Mouse (Mus musculus) CH12.LX (cell line): ENCODE data around the gene Rbm47. TPM values are rescaled to one million over a fixed set of nuclear protein-coding genes. Genes with fewer than 3 reads are reported as not detected.
A peak's percentile ranks its signal among the peaks of the same experiment; 100 is the strongest.

ENCODE experiments used
- DNase-seq: peaks from one replicate; pipeline ENCODE4 v3.0.0-alpha.2; 2013; ENCODE audit errors: extremely low read depth
- H3K27ac ChIP-seq: 2 replicates; pipeline ENCODE4 v1.5.1; 2012; ENCODE audit warnings: low read depth, mild to moderate bottlenecking, control low read depth, moderate library complexity; ENCODE audit not compliant: insufficient read depth
- H3K27me3 ChIP-seq: replicated peaks from 2 replicates; pipeline ENCODE3; 2012; ENCODE audit warnings: inconsistent platforms
- H3K36me3 ChIP-seq, 2 experiments: replicated peaks in 1 of 2; 2 replicates each; pipeline versions ENCODE3 to v1.6.1; 2012; ENCODE audit warnings: inconsistent platforms in 1 of 2, low read length in 1 of 2, mild to moderate bottlenecking in 1 of 2, mixed read lengths in 1 of 2, moderate library complexity in 1 of 2; ENCODE audit not compliant: control insufficient read depth in 1 of 2, insufficient read depth in 1 of 2
- H3K4me1 ChIP-seq, 2 experiments: 2 replicates each; pipeline ENCODE4 v1.6.1; 2012; ENCODE audit warnings: inconsistent platforms in 1 of 2, moderate library complexity in 1 of 2; ENCODE audit not compliant: insufficient read depth in 2 of 2, control insufficient read depth in 1 of 2
- H3K4me2 ChIP-seq: 2 replicates; pipeline ENCODE4 v1.6.1; 2012; ENCODE audit warnings: low read depth, mild to moderate bottlenecking, control low read depth; ENCODE audit not compliant: poor library complexity, insufficient read depth, severe bottlenecking
- H3K4me3 ChIP-seq, 3 experiments: fragments of 150-350 bp in 1 of 3; sonication (generic) in 1 of 3; replicated peaks in 1 of 3; 2 replicates each; pipeline versions ENCODE3 to v1.5.1; 2011 to 2012; ENCODE audit warnings: low read depth in 2 of 3, low read length in 2 of 3, mild to moderate bottlenecking in 2 of 3, moderate library complexity in 2 of 3, control low read depth in 1 of 3, improper control_type of control experiment in 1 of 3, inconsistent platforms in 1 of 3, mixed read lengths in 1 of 3; ENCODE audit not compliant: poor library complexity in 1 of 3
- H3K79me2 ChIP-seq: replicated peaks from 2 replicates; pipeline ENCODE4 v1.6.1; 2012; ENCODE audit warnings: mild to moderate bottlenecking, moderate library complexity; ENCODE audit not compliant: control insufficient read depth, poor library complexity, insufficient read depth, severe bottlenecking; ENCODE audit errors: extremely low read depth
- H3K9ac ChIP-seq: 2 replicates; pipeline ENCODE4 v1.6.1; 2012; ENCODE audit warnings: low read depth, mild to moderate bottlenecking, control low read depth, moderate library complexity; ENCODE audit not compliant: insufficient read depth
- H3K9me3 ChIP-seq: replicated peaks from 2 replicates; pipeline ENCODE3; 2012; ENCODE audit warnings: low read length, inconsistent platforms, mixed read lengths
- CHD1 ChIP-seq: IDR thresholded peaks from 2 replicates; pipeline ENCODE4 v1.6.1; 2012; ENCODE audit warnings: low read depth, low read length, improper control_type of control experiment, inconsistent platforms
- CHD2 ChIP-seq: IDR thresholded peaks from 2 replicates; pipeline ENCODE4 v1.6.1; 2011; ENCODE audit warnings: low read length, improper control_type of control experiment
- CTCF ChIP-seq, 2 experiments: IDR thresholded peaks in 1 of 2; conservative IDR thresholded peaks in 1 of 2; 2 replicates each; pipeline ENCODE4 v1.5.1; 2011 to 2012; ENCODE audit warnings: low read depth in 2 of 2, low read length in 2 of 2, improper control_type of control experiment in 1 of 2, inconsistent platforms in 1 of 2, mild to moderate bottlenecking in 1 of 2, moderate library complexity in 1 of 2
- ELF1 ChIP-seq: IDR thresholded peaks from 2 replicates; pipeline ENCODE4 v1.6.1; 2014; ENCODE audit warnings: low read depth, mild to moderate bottlenecking, inconsistent platforms, low read length, improper control_type of control experiment
- ETS1 ChIP-seq: conservative IDR thresholded peaks from 2 replicates; pipeline ENCODE4 v1.6.1; 2012; ENCODE audit warnings: low read depth, mild to moderate bottlenecking, inconsistent platforms, low read length, improper control_type of control experiment, moderate library complexity
- IRF4 ChIP-seq: IDR thresholded peaks from 2 replicates; pipeline ENCODE4 v1.6.1; 2014; ENCODE audit warnings: low read depth, mild to moderate bottlenecking, inconsistent platforms, low read length, improper control_type of control experiment
- JUND ChIP-seq: conservative IDR thresholded peaks from 2 replicates; pipeline ENCODE4 v1.6.1; 2011; ENCODE audit warnings: low read depth, low read length, improper control_type of control experiment
- MAFK ChIP-seq: IDR thresholded peaks from 2 replicates; pipeline ENCODE4 v1.6.1; 2011; ENCODE audit warnings: low read length, improper control_type of control experiment; ENCODE audit not compliant: insufficient replicate concordance
- MAZ ChIP-seq: IDR thresholded peaks from 2 replicates; pipeline ENCODE4 v1.6.1; 2012; ENCODE audit warnings: low read depth, mild to moderate bottlenecking, inconsistent platforms, low read length, improper control_type of control experiment, moderate library complexity
- MXI1 ChIP-seq: IDR thresholded peaks from 2 replicates; pipeline ENCODE4 v1.6.1; 2011; ENCODE audit warnings: mild to moderate bottlenecking, low read depth, low read length, improper control_type of control experiment
- POLR2AphosphoS2 ChIP-seq: IDR thresholded peaks from 2 replicates; pipeline ENCODE4 v1.6.1; 2011; ENCODE audit warnings: low read depth, low read length, improper control_type of control experiment
- RAD21 ChIP-seq: IDR thresholded peaks from 2 replicates; pipeline ENCODE4 v1.6.1; 2011; ENCODE audit warnings: low read depth, mild to moderate bottlenecking, low read length, improper control_type of control experiment, moderate library complexity
- SIN3A ChIP-seq: IDR thresholded peaks from 2 replicates; pipeline ENCODE4 v1.6.1; 2012; ENCODE audit warnings: low read length, improper control_type of control experiment, inconsistent platforms
- SMC3 ChIP-seq: IDR thresholded peaks from 2 replicates; pipeline ENCODE4 v1.6.1; 2011; ENCODE audit warnings: low read depth, low read length, improper control_type of control experiment
- TBP ChIP-seq: conservative IDR thresholded peaks from 2 replicates; pipeline ENCODE4 v1.6.1; 2011; ENCODE audit warnings: low read depth, low read length, improper control_type of control experiment
- TCF12 ChIP-seq: IDR thresholded peaks from 2 replicates; pipeline ENCODE4 v1.6.1; 2014; ENCODE audit warnings: low read depth, mild to moderate bottlenecking, inconsistent platforms, low read length, improper control_type of control experiment
- USF1 ChIP-seq: IDR thresholded peaks from 2 replicates; pipeline ENCODE4 v1.6.1; 2014; ENCODE audit warnings: low read depth, mild to moderate bottlenecking, inconsistent platforms, low read length, improper control_type of control experiment
- ZC3H11A ChIP-seq: IDR thresholded peaks from 2 replicates; pipeline ENCODE4 v1.6.1; 2012; ENCODE audit warnings: low read depth, mild to moderate bottlenecking, inconsistent platforms, low read length, improper control_type of control experiment
- ZMIZ1 ChIP-seq: IDR thresholded peaks from 2 replicates; pipeline ENCODE4 v1.6.1; 2012; ENCODE audit warnings: low read depth, mild to moderate bottlenecking, inconsistent platforms, low read length, improper control_type of control experiment
- ZNF384 ChIP-seq: IDR thresholded peaks from 2 replicates; pipeline ENCODE4 v1.6.1; 2012; ENCODE audit warnings: low read depth, low read length, improper control_type of control experiment, inconsistent platforms
- dilution Hi-C: fragments of 300-500 bp; cut with MboI; formaldehyde crosslinking; loops from 2 replicates; pipeline ENCODE4 v1.14.3; 2020; ENCODE audit warnings: low sequenced_read_pairs; ENCODE audit not compliant: extremely low pct_unique_long_range_greater_than_20kb, extremely low pct_ligation_motif_present
- in situ Hi-C: fragments of 300-500 bp; cut with MboI; formaldehyde crosslinking; loops from 3 replicates; pipeline ENCODE4 v1.14.3; 2019; ENCODE audit warnings: low sequenced_read_pairs, low pct_ligation_motif_present, low pct_unique_long_range_greater_than_20kb, mixed read lengths
- polyA plus RNA-seq: library from polyadenylated mRNA; unstranded; fragments of >175 nt; gene quantifications from 2 replicates; pipeline ENCODE4 v1.2.1, GENCODE M21; 2012; ENCODE audit warnings: low read depth; ENCODE audit not compliant: insufficient read length
- total RNA-seq, 2 experiments: library from RNA; depleted of rRNA; stranded (reverse); fragments of 300-350 nt in 1 of 2; fragments of >200 nt in 1 of 2; gene quantifications; 2 replicates each; pipeline ENCODE4 v1.2.3; 2012 to 2014

Gene Rbm47
- total and polyA plus RNA-seq, 3 experiments, result 0.08 to 9.2 (median 1.1) TPM

DNA sequence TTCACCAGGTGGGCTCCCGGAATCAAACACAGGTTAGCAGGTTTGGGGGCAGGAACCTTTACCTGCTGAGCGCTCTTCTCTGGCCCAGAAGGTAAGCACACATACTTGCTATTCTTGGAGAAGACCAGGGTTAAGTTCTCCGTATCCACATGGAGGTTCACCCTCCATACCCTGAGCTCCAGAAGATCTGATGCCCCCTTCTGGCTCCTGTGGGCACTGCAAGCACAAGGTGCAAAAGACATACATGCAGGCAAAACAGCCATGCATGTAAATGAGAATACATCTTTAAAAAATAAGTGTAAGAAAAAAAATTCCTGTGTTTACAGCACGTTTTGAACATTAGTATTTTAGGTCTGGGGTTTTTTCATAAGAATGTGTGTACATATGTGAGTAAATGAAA is 116.2 kb downstream of the Rbm47 start:
- Histone ChIP-seq H3K4me2 (no peak overlapping the region), H3K9me3 (no peaks in the 10 kb centered on the region), H3K4me1 (peaks cover 13% of the 10 kb centered on the region in 2 experiments; a peak in 3 of 4 replicates), H3K27me3 (no peaks in the 10 kb centered on the region), H3K9ac (no peak overlapping the region), H3K27ac (no peak overlapping the region), H3K79me2 (peaks cover 21% of the 10 kb centered on the region), H3K4me3 (no peak overlapping the region), H3K36me3 (no peaks in the 10 kb centered on the region)
- in situ Hi-C loops, result no loop called here
- DNase-seq, result peak; percentile 18
- dilution Hi-C loops, result no loop called here
- TF ChIP-seq CTCF (conservative IDR thresholded peaks at IDR 0.05 in 1 of 2, IDR thresholded peaks at IDR 0.05 in 1 of 2; ENCODE audit: low read depth in 2 of 2, low read length in 2 of 2) (peak; percentile 14 to 44; a peak in 1 of 4 replicates), RAD21 (peak; percentile 8), ZC3H11A (no peak)

DNA sequence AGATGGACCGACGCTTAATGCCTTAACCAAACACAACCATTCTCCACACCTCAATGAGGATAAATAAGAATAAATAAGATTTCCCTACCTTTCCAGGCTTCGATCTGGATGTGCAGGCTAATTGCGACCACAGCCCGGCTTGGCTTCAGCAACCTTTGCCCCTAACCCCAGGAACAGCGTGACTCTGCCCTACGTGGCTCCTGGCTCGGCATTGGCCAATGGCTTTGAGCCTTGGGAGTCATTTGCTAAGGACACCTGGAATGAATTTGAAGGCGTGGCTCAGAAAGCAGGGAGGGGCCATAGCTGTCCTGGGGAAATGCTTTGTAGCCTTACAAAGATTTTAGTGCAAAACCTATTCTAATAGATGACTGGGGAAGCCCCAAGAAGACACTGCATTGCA is 118.5 kb downstream of the Rbm47 start:
- TF ChIP-seq TCF12 (no peak), JUND (no peak), ELF1 (no peak), POLR2AphosphoS2 (no peak), IRF4 (no peak), TBP (no peak), MXI1 (no peak), CHD1 (no peak), SMC3 (no peak), CHD2 (no peak), MAFK (no peak), SIN3A (no peak), RAD21 (no peak), CTCF (conservative IDR thresholded peaks at IDR 0.05 in 1 of 2, IDR thresholded peaks at IDR 0.05 in 1 of 2; ENCODE audit: low read depth in 2 of 2, low read length in 2 of 2) (no peak), MAZ (no peak), ZNF384 (no peak), USF1 (no peak), ZMIZ1 (no peak), ETS1 (no peak)
- in situ Hi-C loops (no loop called here), dilution Hi-C loops (no loop called here)
- DNase-seq, result no peak
- no peak overlapping the region for H3K27ac ChIP-seq
- H3K9me3 ChIP-seq, result no peaks in the 10 kb centered on the region
- H3K36me3 ChIP-seq, result no peaks in the 10 kb centered on the region
- peaks cover 11 to 13% of the 10 kb centered on the region in 2 experiments; a peak in 3 of 4 replicates for H3K4me1 ChIP-seq
- no peak overlapping the region for H3K4me2 ChIP-seq
- no peak overlapping the region for H3K4me3 ChIP-seq
- H3K79me2 ChIP-seq, result peaks cover 10% of the 10 kb centered on the region
- H3K27me3 ChIP-seq, result no peaks in the 10 kb centered on the region
- H3K9ac ChIP-seq, result no peak overlapping the region
